Mouse (Mus musculus) lung, postnatal 0 days (tissue): ENCODE data around the gene Ly6g6f.

Source experiments
- CTCF ChIP-seq: IDR thresholded peaks from 2 replicates; pipeline ENCODE4 v1.5.1; 2016; ENCODE audit warnings: antibody characterized with exemption, mild to moderate bottlenecking
- EP300 ChIP-seq: IDR thresholded peaks from 2 replicates; pipeline ENCODE4 v1.6.1; 2016; ENCODE audit warnings: antibody characterized with exemption, mild to moderate bottlenecking, control low read depth

- TF ChIP-seq EP300 (no peak), CTCF (no peak)
Measured at GRCm38 (mm10) chr17:35125578-35125977, 40.2 kb upstream of the Ly6g6f start.
